Mouse (Mus musculus): ENCODE measurements at regions not wholly inside any gene's neighbourhood (a gene's known extent, or its start where the extent isn't known, plus 50 kb on each side); places are given as distances from the start of the nearest gene placed in this dataset.
A peak's percentile ranks its signal among the peaks of the same experiment; 100 is the strongest.
"Not testable (repeated sequence)": the region's sequence is repeated elsewhere in the genome, so short reads cannot be mapped to it uniquely, and the experiment has no call there.

GRCm38 (mm10) chr4:131427871-131428270 is 410.2 kb downstream of the Ptpru start:
- no peak for DNase-seq

DNA sequence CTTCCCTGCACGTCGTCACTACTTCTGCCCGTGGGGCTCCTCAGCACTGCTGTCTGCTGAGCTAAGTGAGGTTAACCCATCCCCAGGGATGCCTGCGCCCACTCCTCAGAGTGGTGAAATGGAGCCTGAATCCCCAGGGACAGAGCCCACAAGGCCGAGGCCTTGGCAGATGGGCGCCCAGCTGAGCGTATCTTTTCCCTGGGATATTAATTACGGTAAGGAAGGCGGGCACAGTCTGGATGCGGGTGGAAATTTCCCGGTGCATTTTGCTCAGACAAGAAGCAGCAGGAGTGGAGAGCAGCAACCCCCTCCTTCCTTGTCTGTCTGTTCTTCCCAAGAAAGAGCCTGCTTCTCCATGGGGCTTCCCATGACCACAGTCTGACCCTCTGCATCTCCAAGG is 408.7 kb downstream of the Ptpru start:
- DNase-seq = no peak

DNA sequence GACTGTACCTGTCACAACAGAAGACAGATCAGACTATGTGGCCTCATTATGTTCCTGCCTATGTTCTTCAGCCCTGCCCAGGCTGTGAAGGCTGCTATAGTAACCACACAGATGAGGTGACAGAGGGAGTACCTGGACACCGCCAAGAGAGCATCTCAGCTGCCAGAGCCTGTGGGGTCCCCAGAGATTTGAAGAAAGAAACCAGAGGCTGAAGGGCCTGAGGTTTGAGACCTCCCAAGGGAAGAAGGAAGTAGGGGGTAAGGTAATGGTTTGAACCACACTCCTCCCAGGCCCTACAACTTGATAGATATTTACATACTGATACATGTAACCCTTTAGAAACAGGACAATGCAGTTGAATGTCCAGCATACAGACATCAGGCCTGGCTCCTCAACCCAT is 407.7 kb downstream of the Ptpru start:
- no peak for DNase-seq

- peak; percentile 41 for DNase-seq
Observed at GRCm38 (mm10) chr4:131431188-131431587, 406.9 kb downstream of the Ptpru start.

DNA sequence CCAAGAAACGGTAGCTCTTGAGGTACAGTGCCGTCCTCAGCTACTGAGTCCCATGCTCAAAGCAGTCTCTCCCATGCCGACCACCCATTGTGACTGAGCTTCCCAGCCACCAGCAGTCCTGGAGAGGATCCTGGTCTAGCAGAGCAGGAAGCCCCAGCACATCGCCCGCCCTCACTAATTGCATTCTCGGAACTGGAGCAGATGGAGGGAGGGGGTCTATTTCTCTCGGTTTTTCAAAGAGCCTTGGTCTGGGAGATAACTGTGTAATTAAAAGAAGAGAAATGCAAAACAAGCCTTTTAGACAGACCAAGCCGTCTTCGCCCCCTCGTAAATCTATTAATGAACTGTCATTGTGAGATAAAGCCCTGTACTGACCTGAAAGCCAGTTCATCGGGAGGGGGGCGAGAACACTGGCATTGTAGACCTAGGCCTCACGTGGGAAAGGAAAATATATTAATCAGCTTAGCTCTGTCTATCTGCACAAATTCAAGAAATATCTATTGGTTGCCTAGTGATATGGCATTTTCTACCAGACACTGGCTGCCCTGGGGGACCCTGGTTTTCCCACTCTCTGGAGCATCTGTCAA is 405.4 kb downstream of the Ptpru start:
- no peak for DNase-seq

DNA sequence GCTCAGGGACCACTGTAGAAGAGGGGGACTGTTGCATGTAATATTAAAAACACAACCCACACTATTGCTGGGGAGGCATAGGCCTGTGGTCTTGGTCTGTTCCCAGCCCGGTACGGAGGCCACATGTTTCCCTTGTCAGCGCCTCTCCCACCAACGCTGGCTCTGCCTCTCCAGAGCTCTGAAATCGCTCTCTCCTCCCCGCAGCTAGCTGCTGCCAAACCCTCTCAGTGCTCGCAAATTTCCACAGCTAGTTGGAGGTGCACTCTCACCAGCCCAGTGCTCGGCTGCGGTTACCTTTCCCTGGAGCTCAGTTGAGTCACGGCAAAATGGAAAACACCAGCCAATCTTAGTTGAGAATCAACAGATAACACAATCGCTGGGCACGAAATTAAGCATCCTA is 402.9 kb downstream of the Ptpru start:
- no peak for DNase-seq

DNA sequence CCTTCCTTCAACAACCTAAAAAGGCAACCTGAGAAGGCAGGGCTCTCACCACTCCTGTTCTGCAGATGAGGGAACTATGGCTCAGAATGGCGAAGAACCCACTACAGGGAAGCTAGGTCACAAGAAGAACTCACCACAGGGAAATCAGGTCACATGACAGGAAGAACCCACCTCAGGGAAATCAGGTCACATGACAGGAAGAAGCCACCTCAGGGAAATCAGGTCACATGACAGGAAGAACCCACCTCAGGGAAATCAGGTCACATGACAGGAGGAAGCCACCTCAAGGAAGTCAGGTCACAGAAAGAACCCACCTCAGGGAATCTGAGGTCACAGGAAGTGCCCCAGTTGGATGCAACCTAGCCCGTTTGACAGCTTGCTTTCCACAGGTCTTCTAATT is 399.7 kb downstream of the Ptpru start:
- no peak for DNase-seq

GRCm38 (mm10) chr4:131438883-131439282 is 399.2 kb downstream of the Ptpru start:
- DNase-seq = no peak

DNA sequence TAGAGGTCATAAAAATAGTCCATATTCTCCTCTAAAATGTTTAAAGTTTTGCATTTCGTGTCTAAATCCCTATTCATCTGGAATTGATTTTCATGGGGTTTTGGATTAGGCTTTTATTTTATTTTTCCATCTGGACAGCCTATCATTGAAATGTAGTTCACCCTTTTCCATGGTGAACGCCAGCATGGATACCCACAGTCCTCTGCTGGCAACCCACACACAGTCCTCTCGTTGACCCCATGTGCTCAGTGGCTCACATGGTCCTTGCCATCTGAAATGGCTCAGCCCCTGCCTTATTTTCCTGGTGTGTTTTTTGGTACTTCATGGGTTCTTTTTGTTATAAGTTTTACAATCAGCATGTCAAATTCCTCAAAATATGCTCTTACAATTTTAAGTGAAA is 397.2 kb downstream of the Ptpru start:
- DNase-seq = no peak

DNA sequence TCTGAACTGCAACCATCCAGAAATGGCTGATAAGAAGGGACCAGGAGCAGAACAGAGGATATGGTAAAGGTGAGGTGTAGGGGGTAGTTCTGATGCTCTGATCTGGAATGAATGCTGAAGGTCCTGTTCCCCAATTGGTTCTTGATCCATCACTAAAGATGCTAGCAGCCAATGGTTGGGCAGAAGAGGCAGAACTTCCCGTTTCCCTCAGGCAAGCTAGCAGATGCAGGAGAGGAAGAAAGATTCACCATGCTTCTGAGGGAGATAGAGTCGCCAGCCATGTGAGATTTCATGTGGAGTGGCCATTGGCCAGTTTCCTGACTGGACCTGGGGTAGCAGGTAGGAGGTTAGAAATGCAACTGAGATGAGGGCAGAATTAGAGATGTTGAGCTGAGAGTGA is 394.6 kb downstream of the Ptpru start:
- no peak for DNase-seq

DNA sequence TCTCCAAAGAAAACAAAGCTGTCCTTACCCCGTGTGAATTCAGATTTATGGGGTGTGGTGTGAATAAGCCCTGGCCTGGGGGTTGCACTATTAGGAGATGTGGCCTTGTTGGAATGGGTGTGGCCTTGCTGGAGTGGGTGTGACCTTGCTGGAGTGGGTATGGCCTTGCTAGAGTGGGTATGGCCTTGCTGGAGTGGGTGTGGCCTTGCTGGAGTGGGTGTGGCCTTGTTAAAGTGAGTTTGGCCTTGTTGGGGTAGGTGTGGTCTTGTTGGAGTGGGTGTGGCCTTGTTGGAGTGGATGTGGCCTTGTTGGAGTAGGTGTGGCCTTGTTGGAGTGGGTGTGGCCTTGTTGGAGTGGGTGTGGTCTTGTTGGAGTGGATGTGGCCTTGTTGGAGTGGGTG is 387.8 kb downstream of the Ptpru start:
- not testable (repeated sequence) for DNase-seq

- DNase-seq = no peak
Observed at GRCm38 (mm10) chr4:131457551-131457950, 380.5 kb downstream of the Ptpru start.

GRCm38 (mm10) chr4:131459746-131460145 is 378.3 kb downstream of the Ptpru start:
- no peak for DNase-seq

DNA sequence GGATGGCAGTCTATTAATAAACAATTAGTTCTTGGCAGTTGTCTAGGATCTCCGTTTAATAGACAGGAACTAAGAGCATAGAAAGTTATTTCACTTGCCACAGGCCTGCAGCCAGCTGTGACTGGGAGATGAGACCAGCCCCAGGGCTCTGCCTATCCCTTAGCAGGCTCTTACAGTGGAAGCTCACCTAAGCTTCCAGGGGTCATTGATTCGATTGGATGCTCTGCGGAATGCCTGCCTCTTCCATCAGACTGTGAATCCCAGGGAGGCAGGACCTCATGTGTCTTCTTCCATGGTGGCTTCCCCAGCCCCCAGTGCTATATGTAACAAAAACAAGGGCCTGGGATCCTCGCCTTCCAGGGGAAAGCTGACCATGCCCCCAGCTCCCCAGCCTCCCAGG is 376.8 kb downstream of the Ptpru start:
- no peak for DNase-seq

- DNase-seq = no peak
Observed at GRCm38 (mm10) chr4:131461728-131462127, 376.4 kb downstream of the Ptpru start.

- no peak for DNase-seq
Observed at GRCm38 (mm10) chr4:131475023-131475422, 363.1 kb downstream of the Ptpru start.

DNA sequence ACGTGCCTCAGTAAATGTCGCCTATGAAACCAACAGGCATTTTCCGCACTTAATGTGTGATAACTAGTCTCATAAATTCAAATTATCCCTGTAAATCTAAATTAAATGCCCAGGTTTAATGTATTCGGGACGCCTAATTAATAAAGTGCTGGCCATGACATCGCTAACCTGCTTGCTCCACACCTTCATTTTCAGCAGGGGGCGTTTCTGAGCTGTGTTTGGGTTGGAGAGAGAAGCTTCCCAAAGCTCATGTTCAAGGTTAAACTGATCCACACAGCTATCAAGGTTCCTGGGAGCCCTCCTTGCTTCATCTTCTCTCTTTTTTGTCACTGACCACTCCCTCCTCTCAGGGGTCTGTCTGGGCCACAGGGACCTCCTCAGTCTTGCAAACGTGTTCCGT is 359.2 kb downstream of the Ptpru start:
- DNase-seq = no peak

- DNase-seq = no peak
Observed at GRCm38 (mm10) chr4:131483958-131484605, 354.0 kb downstream of the Ptpru start.

DNA sequence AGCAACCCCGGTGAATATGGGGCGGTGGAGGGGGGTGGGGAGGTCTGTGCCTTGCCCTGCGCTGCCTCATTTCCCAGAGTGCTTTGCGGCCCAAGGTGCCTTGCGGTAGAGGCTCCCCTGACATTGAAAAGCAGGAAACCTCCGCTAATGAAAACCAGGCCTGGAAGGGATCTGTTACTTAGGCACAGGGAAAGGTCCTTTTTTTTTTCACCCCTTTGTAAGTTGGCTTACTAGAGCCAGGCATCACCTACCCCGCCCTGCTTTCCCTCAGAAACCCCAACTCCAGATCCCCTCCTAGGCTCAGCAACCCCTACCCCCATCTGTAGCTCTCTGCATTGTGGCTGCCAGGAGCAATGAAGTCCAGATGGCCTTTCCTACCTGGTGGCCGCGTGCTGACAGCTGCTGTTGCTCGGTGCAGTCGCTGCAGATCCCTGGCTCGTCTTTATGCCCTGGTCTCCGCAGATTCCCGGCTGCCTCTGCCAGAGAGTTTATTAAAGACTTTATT is 353.4 kb downstream of the Ptpru start:
- no peak for DNase-seq

GRCm38 (mm10) chr4:131485126-131485825 is 352.8 kb downstream of the Ptpru start:
- DNase-seq = no peak

DNA sequence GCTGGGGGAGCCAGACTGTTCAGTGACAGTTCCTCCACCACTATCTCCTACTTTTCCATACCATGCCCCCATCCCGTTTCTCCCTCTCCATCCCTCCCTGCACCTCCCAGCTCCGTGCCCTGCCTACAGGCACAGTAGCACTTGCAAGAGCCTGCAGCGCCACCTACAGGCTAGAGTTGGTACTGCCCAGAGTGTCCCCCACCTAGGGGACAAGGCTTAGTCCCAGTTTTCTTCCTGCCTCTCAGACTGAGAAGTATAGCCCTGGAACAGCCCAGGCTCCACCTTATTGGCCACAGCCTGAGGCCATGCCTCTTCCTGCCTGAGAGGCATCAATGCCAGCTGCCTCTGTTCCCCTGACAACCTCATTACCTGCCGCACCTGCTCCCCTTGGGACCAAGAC is 351.3 kb downstream of the Ptpru start:
- peak; percentile 69 for DNase-seq

DNA sequence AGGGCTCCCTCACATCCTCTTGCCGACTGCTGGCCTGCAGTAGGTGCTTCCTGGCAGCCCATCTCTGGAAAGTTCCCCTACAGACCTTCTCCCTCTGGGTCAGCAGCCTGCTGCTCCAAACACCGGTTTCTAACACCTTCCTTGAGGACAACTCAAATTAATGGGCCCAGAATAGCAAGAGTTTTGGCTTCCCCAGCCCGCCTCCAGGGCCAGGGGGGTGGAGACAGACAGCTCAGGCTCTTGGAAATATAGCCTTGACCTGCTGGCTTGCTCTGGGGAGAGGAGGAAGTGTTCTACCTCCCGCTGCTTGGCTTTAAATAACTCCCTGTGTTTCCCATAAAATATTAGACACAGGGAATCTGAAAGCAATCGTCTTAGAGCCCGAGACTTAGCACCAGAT is 349.8 kb downstream of the Ptpru start:
- peak; percentile 73 for DNase-seq

DNA sequence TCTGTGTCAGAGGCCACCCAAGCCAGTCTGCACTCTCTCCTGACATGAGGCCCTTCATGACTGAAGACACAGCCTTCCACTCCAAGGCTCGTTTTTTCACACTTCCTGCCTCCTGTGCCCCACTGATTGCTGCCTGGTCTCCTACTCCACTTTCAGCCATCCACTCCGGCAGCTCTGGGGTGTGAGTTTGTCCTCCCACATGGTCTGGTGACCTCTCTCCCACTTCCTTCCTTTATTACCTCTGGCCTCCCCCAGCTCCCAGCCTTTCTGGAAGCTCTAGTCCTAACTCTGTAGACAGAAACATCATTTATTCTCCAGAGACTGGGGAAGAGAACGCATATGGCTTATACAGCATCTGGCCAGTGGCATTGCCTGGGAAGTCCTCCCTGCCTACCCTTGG is 349.0 kb downstream of the Ptpru start:
- DNase-seq = peak; percentile 24

DNA sequence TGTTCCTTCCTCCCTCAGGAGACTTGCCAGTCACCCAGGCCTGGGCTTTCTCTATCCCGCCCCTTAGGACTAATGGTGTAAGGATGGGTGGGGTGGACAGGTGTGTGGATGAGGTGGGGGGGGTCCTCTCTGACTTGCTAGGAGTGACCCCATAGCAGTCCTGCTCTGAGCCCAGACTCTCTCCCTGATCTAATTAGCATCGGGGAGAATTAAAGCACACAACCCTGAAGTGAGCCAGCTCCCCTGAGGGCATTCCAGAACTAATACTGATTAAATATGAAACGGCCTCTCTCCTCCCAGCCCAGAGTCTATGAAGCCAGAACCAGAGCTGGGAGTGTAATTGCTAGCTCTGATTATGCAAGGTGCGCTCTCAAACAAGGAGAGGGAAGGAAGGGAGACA is 346.1 kb downstream of the Ptpru start:
- no peak for DNase-seq

All from adrenal gland, adult 2 months (tissue).